Mouse (Mus musculus) layer of hippocampus, postnatal 14 days (tissue): Measurements from ENCODE around the gene Egln3. TPM values are rescaled to one million over a fixed set of nuclear protein-coding genes. Genes with fewer than 3 reads are reported as not detected.
A peak's percentile ranks its signal among the peaks of the same experiment; 100 is the strongest.

Experiments
- DNase-seq, 2 experiments: peaks; one replicate each; pipeline ENCODE4 v3.0.0; 2021 to 2022; ENCODE audit warnings: low spot score in 2 of 2, mixed read lengths in 1 of 2
- total RNA-seq, 2 experiments: library from RNA; stranded (reverse); gene quantifications; 2 replicates each; pipeline ENCODE4 v1.2.3; 2021

Gene Egln3
- total RNA-seq, 2 experiments from 2014 or later, result 4.3 to 5.9 TPM

GRCm38 (mm10) chr12:54202765-54203655 lies 650 bp downstream of the Egln3 start:
- no peak for DNase-seq

DNA sequence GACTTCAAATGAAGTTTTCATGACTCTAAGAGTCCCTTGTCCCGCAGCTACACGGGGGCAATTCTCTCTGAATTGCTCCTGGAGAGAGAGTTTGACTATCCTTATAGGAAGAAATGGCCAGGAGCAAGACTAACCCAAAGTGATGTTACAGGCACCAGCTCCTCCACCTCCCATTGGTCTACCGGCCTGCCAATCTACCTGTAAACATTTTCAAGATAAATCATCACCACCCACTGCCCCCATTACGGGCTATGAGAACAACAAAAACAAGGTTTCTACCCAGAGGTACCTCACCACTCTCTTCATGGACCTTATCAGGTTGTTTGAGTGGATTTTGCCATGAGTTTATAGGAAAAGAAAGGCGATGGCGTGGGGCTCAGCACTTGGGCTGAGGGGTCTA lies 1.4 kb downstream of the Egln3 start:
- no peak for DNase-seq

DNA sequence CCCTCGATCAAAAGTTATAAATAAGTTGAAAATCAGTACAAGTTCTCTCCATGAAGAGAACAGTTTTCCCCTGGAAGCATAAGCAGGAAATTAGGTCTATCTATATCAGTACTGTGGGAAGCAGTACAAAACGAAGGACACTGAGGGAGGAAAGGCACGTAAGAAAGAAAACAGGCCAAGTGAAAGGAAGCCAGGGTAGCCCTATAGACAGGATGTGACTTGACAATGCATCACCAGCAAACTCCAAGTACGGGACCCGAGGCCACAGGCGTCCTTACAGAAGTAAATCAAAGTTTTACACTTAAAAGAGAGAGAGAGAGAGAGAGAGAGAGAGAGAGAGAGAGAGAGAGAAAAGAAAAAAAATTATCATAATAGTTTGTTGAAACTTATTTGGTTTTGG lies 2.8 kb downstream of the Egln3 start:
- no peak for DNase-seq

GRCm38 (mm10) chr12:54200172-54200571 lies 3.5 kb downstream of the Egln3 start:
- DNase-seq, result no peak

DNA sequence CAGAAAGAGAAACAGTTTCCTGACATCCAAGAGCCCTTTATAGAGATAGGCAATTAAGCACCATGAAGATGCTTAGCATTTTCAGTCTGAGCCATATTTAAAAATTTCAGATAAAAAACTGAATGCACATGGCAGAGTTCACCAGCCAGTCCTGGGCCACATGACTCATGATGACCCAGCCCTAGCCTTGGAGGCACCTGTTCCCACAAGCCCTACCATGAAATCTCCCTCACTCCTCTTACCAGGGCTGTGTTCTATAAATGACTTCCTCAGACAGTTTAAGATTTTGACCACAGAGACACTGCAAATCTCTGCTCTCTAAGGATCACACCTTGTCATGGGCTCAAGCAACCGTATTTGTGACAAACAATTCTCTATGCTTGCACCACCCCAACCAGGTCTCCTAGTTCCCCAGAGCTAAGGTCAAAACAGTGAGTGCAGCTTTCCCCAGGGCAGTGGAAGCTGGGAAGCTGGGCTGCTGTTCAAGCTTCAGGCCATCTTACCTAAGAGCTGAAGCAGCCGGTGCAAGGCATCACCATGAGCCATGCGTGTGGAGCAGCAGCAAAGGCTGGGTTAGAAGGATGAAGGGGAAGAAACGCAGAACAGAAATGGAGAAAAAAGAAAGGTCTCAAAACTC lies 5.3 kb downstream of the Egln3 start:
- no peak for DNase-seq

DNA sequence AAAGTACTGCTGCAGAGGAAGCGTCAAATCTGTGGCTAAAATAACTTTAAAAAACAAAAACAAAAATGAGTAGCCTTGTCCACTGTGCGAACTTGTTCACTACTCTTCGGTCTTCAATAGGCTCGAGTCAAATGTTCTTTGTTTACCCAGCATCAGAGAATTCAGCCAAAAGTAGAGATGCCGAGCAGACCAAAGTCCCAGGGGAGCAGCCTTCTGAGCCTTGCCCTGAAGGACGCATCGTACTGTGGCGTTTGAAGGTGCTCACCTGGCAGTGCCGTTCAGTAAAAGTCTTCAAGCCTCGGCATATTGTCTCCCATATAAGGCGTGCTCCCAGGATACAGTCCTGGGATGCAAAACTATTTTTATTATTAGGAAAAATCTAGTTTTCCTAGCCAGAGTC lies 5.8 kb downstream of the Egln3 start:
- no peak for DNase-seq

DNA sequence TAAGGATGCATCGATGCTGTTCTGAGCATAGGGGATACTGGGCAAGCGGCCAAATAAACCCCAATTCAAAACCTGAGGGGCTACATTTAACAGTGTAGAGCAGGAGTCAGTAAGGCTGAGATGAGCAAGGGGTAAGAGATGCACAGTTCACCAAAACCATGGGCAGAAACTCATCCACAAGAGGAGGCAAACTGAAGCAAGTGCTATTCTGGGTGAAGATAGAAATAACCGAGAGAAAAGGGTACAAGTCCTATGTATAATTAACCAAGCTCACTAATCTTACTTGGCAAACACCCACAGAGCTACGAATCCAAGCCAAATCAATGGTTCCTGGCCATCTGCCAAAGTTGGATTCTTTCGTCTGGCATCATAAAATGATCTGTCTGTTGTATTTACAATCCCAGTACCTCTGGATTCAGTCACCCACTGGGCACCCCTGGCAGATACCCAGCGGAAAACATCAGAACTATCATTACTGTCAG lies 6.3 kb downstream of the Egln3 start:
- peak in 1 of 2 experiments; percentile 34 for DNase-seq

GRCm38 (mm10) chr12:54196881-54197280 lies 6.8 kb downstream of the Egln3 start:
- DNase-seq, result no peak

DNA sequence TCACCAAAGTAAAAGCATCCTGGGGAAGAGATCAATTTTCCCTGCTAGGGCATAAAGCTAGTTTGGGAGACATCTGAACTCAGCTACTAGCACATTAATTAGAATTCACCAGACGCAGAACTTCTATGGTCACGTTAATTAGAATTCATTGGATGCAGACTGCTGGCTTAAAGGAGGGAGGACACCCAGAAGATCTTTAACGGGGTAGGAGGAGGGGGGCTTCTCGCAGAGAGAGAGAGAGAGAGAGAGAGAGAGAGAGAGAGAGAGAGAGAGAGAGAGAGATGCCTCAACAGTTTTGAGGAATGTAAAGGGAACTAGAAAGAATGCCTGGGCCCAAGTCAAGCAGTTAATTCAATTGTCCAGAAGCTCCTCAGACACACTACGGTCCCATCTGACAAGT lies 9.5 kb downstream of the Egln3 start:
- DNase-seq, result no peak

DNA sequence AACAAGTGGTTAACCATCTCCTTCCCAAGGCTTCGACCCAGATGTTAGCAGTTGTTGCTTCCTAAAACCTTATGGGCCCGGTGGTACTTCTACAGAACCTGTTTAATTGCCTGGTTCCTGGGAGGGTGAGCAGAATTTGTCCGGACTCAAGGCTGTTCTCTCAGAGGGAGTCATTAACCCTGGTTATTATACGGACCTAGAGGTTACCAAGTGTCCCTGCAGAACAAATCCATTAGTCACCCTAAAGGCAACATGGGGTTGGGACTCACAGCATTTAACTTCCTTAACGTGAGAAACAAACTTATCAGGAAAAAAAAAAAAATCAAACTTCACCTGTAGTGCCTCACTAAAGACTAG lies 11.4 kb downstream of the Egln3 start:
- DNase-seq, result no peak

- DNase-seq, result peak; percentile 73 to 82
These were observed 11.9 kb downstream of the Egln3 start for GRCm38 (mm10) chr12:54191608-54192304.

DNA sequence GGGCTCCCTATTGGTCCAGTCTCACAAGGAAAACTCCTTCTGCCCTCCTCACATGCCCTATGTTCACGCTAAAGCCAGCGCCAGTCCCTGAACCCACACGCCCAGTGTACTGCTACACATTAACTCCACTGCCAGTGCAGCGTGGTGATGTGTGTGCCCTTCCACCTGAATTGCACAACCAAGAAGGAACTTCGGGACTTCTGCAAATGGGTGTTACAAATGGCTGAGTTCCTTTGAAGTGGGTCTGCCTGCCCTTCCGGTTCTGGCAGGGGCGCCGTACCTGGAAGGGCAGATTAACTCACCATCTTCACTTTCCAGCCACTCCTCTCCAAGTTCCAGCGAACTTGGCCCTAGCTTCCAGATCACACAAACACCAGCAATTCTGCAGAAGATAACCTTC lies 12.5 kb downstream of the Egln3 start:
- no peak for DNase-seq

- DNase-seq, result no peak
These were observed 15.7 kb downstream of the Egln3 start for GRCm38 (mm10) chr12:54187812-54188600.

DNA sequence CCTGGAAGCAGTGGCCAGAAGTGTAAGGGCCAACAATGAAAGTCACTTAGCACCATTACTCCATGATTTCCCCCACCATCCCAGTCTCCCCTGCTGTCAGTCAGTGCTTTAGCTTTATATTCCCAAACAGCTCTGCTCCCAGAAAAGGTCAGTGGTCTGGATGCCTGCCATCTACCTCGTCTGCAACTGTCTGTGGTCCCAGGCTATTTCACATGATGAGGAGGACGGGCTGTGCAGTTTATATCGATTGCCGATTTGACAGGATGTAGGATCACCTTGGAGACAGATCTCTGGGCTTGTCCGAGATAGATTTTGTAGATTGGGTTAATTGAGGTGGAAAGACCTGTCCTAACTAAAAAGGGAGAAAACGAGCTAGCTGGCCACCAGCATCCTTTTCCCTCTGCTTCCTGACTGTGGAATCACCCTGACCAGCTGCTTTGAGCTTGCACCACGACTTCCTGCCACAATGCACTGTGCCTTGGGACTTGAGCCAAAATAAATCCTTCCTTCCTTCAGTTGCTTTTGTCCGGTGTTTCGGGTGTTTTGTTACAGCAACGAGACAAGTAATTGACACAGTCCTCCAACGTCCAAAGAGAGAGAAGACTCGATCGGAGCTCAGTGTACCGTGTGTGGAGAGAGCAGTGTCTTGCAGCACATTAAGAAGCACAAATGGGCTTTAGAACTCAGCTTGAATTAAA lies 16.6 kb downstream of the Egln3 start:
- no peak for DNase-seq

DNA sequence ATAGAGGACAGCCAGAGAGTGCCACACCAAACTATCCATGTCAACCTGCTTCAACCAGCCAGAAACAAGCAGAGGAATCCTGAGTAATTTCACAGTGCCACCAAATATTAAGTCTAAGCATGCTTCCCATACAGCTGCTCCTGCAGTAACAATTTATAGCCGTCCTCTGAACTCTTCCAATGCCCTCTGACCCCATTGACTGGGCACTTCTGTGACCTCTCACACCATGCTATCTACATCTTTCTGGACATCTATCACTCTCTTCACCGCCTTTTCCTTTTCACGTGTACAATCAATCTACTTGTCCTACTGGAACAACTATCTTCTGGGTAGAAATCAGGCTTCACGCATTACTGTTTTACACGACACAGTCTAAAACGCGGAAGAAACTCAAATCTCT lies 19.4 kb downstream of the Egln3 start:
- DNase-seq, result no peak

DNA sequence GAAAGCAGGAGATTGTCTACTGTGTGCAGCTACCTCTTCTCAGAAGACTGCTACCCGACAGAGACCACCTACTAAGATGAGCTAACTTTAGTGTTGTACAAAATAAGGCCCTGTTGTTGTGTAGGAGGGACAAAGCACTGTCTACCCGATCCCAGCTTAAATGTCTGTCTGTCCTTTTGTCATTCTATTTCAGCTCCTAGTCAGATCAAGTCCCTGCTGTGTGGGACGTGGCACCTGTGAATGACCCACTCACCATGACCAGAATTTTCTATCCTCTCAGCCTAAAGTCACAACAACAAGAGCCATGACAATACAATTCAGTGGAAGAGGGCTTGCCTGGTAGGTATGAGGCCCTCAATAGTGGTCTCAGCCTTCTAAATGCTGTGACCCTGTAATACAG lies 25.3 kb downstream of the Egln3 start:
- DNase-seq, result no peak

DNA sequence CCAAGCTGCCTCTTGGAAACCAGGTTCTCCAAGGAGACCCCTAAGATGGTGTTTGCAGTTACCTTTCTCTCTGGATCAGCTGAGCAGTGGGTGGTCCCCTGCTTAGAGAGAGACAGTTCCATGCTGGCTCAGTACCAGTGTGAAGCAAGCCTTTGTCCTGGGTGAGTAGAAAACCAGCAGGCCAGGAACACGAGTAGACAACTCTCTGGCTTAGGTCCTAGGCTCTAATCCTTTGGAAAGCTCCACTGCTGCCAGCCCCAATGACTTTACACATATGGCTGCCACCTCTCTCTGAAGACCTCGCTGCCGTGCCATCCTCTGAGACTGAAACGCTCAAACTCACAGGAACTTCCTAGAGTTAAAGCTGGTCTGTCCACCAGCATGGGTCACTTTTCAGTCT lies 34.9 kb downstream of the Egln3 start:
- DNase-seq, result no peak

GRCm38 (mm10) chr12:54167737-54168136 lies 35.9 kb downstream of the Egln3 start:
- DNase-seq, result no peak

DNA sequence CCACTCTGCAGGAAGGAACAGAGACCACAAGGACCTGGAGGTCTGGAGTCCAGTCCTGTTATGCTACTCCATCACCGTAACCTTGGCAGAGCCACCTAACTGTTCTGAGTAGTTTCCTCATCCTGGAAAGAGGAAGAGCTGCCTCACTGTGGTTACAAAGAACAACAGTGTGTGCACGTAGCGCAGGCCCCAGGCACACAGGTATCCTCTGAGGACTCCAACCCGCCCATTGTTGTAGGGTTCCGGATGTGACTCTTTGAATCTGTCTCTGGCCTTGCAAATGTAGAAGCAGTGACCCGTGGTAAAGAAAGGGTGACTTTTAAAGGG lies 39.0 kb downstream of the Egln3 start:
- no peak for DNase-seq

- DNase-seq, result no peak
These were observed 39.5 kb downstream of the Egln3 start for GRCm38 (mm10) chr12:54164040-54164723.
